Mouse (Mus musculus) lung, postnatal 10 days (tissue): Measurements from ENCODE around the gene Gm17387.

Experiments used
- DNase-seq: peaks from one replicate; pipeline ENCODE4 v3.0.0; 2021

Gm17387 gene

DNA sequence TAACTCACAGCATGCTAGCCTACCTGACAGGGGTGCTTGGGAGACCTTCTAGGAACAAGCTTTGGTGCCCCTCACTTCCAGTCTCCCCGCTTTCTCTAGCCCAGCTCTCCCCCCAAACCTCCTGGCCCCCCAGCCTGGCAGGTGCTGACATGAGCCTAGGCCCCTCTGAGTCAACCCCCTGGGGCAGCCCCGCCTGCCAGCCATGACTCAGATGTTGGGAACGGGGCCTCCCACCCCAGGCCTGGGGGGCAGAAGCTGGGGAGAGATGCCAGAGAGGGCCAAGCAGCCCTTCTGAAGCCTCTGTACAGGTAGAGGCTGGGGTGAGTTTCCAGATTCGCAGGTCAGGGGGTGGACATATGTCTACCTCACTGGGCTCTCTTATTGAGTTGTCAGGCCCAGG lies 49.9 kb downstream of the Gm17387 start:
- no peak for DNase-seq
